Mouse (Mus musculus) E14TG2a.4 (cell line): Measurements from ENCODE around the gene Nedd8.

ENCODE experiments used
- CTCF ChIP-seq: conservative IDR thresholded peaks from 2 replicates; pipeline ENCODE4 v1.5.1; 2014; ENCODE audit warnings: low read length
- POU5F1 ChIP-seq: IDR thresholded peaks from 2 replicates; pipeline ENCODE4 v1.6.1; 2014; ENCODE audit warnings: low read length, borderline replicate concordance

DNA sequence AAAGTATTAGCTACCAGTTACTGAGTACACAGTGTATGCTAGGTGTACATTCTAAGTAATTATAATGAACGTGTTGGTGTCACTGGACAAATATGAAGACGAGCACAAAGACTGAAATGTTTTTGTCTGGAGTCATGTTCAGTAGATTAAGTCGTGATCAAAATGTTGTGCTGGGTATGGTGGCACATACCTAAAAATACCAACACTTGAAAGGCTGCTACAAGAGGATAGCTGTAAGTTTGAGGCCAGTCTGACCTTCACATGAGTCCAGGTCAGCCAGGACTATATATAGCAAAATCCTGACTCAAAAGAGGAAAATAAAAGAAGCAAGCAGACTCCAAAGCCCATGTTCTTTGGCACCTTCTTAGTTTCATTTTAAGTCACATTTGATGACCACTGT lies 15.0 kb downstream of the Nedd8 start:
- no peak for TF ChIP-seq CTCF
- no peak for TF ChIP-seq POU5F1
